Mouse (Mus musculus) Patski (cell line): ENCODE measurements around the gene Pigk. TPM values are rescaled to one million over a fixed set of nuclear protein-coding genes. Genes with fewer than 3 reads are reported as not detected.
"Not testable (repeated sequence)": the region's sequence is repeated elsewhere in the genome, so short reads cannot be mapped to it uniquely, and the experiment has no call there.

Experiments
- ATAC-seq: fragments of 100-300 bp; one replicate; pipeline ENCODE4 v1.8.0; 2021
- CTCF ChIA-PET: fragments of 350-600 bp; sonication (Branson Sonifier 250); formaldehyde crosslinking; loops from one replicate; lab custom pipeline; 2022; ENCODE audit warnings: inconsistent platforms; lab: Charles Lee
- POLR2A ChIA-PET: fragments of 350-600 bp; sonication (Branson Sonifier 250); formaldehyde crosslinking; loops from one replicate; lab custom pipeline; 2022; ENCODE audit warnings: antibody characterized with exemption, inconsistent platforms; lab: Charles Lee
- DNase-seq: peaks from one replicate; pipeline ENCODE4 v3.0.0-alpha.2; 2011; ENCODE audit warnings: low read depth, low spot score
- H3K27me3 ChIP-seq: fragments of 371-371 bp; one replicate; pipeline ENCODE4 v1.5.1; 2021
- CTCF ChIP-seq: fragments of 100-300 bp; IDR thresholded peaks from one replicate; pipeline ENCODE4 v1.5.1; 2021
- in situ Hi-C: fragments of 300-500 bp; cut with MboI; formaldehyde crosslinking; loops from 3 replicates; pipeline ENCODE4 v1.11.1; 2018; ENCODE audit warnings: low pct_unique_long_range_greater_than_20kb, mixed read lengths
- polyA plus RNA-seq: library from polyadenylated mRNA; unstranded; gene quantifications from one replicate; pipeline ENCODE4 v1.2.3, GENCODE M21; 2021

Gene Pigk
- polyA plus RNA-seq, 1 experiment from 2014 or later = 103 TPM

DNA sequence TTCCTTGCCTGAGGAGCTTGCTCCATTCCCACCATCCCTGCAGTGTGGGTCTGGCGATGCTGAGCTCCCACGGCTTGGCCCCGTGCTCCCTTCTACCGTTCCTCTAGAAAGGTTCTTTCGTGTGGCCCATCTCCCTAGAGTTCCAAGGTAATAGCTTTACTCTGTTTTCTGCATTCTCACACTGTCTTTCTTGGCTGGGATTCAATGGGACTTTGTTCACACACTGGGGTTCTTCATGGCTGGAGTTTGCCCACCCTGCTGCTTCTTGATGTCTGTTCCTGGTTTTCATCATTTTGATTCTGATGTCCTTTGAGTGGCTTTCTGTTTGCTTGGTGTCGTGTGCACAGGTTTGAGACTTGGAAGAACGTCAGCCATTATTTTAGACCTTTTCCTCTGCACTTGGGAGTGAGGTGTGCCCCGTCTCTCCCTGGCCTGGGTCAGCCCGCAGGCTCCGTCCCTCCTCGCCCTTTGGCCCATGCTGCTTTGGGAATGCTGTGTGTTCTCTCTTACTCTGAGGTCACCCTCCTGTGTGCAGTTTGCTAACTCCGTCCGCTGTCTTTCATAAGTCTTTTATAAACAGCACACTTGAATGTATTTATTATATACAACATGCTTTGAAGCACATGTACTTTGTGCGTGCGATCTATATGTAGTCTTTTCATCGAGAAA lies 63.1 kb downstream of the Pigk start:
- no peak for DNase-seq
- ATAC-seq = no peak
- POLR2A ChIA-PET = no interaction called here
- TF ChIP-seq CTCF = no peak
- CTCF ChIA-PET = interaction anchor here (0.9 to 1.0 kb wide), 2 partner anchors 14 to 20 kb away, joined by 3 read pairs; no protein-coding TSS in a partner anchor
- in situ Hi-C loops = loop anchor here (25.0 kb wide), 1 partner anchor 185 kb away; no protein-coding TSS in a partner anchor
- H3K27me3 ChIP-seq = no peaks in the 10 kb centered on the region

DNA sequence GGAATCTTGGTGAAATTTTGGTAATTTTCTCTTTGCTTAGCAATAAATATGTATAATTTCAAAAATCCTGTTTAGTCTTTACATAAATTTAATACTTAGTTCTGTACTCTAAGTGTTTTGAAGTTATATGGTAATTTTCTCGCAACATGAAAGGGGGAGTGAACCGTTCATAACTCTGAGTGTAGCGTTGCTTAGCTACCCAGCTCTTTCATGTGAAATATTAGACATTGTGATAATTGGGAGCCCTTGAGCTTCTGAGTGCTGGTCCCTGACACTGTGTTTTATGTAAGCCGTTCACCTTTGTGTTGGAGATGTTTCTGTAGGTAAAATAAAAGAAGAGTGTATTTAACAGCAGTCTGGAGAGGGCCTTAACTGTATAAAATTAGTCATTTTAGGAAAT lies 65.9 kb downstream of the Pigk start:
- H3K27me3 ChIP-seq = no peaks in the 10 kb centered on the region
- DNase-seq (no peak), ATAC-seq (no peak)
- ChIA-PET POLR2A (no interaction called here), CTCF (interaction anchor here (1.1 to 1.5 kb wide), 2 partner anchors 9 to 19 kb away, joined by 3 read pairs; no protein-coding TSS in a partner anchor)
- TF ChIP-seq CTCF = no peak
- in situ Hi-C loops = loop anchor here (25.0 kb wide), 1 partner anchor 182 kb away; no protein-coding TSS in a partner anchor

DNA sequence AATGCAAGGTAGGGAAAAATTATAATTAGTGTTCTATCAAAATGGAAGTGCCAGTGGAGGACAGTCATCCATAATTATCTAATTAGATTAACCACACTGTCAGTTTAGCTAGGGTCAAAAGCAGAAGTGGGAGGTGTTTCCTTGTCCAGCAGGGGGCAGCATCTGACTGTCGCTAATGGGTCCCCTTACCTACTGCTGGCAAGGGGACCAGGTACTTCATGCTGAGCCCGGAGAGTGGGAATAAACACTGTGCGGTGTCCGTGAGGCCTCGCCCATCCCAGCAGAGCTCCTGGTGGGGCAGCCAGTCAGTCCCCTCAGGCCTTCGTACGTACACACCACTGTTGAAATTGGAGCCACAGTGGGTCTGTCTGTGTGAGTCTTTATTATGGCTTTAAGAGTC lies 69.9 kb downstream of the Pigk start:
- peak; percentile 72 for ATAC-seq
- CTCF ChIA-PET = interaction anchor here (0.8 to 2.6 kb wide), 33 partner anchors 9 to 1102 kb away, joined by 3 to 15 read pairs (median 5); no protein-coding TSS in a partner anchor
- H3K27me3 ChIP-seq = no peaks in the 10 kb centered on the region
- no peak for DNase-seq
- in situ Hi-C loops = loop anchor here (25.0 kb wide), 1 partner anchor 179 kb away; no protein-coding TSS in a partner anchor
- POLR2A ChIA-PET = no interaction called here
- peak; percentile 97 for TF ChIP-seq CTCF

DNA sequence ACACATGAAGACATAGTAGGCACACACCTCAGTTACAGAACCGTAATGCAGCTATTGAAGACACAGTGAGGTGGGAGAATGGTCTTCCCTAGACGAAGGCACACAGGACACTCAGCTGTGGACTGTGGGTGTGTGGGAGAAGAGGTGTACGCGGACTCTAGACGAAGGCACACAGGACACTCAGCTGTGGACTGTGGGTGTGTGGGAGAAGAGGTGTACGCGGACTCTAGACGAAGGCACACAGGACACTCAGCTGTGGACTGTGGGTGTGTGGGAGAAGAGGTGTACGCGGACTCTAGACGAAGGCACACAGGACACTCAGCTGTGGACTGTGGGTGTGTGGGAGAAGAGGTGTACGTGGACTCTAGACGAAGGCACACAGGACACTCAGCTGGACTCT lies 70.5 kb downstream of the Pigk start:
- ATAC-seq, POLR2A ChIA-PET, H3K27me3 ChIP-seq, DNase-seq: not testable (repeated sequence)
- CTCF ChIA-PET = interaction anchor here (0.8 to 2.6 kb wide), 24 partner anchors 10 to 1101 kb away, joined by 3 to 15 read pairs (median 5); no protein-coding TSS in a partner anchor
- in situ Hi-C loops = loop anchor here (25.0 kb wide), 1 partner anchor 178 kb away; no protein-coding TSS in a partner anchor

DNA sequence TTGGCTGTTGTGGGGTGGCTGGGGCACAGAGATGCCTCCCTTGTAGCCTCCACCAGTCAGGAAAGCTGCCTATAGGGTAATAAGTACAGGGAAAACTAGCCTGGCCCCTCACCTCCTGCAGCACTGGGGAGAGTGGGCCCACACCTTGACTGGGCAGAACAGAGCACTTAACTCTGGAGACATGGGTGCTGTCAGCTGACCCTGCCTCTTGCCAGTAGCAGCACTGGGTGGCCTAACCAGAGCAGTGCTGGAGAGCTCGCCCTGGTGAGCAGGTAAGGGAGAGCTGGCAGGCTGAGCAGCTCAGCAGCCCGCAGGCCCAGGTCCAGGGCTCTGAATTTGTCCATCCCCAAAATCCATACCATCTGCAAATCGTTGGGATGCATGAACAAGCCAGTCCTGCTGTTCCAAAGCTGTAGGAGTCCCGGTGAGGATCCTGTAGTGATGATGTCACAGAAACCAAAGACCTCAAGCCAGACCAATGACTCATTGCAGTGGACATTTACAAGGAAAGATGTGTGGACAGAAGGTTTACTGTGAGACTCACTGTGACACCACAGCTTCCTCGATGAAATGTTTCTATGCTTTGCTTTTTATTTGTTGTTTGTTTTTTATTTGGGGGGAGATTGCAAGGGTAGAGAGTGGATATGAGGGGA lies 74.5 kb downstream of the Pigk start:
- POLR2A ChIA-PET, H3K27me3 ChIP-seq, DNase-seq, CTCF ChIA-PET: not testable (repeated sequence)
- in situ Hi-C loops = loop anchor here (25.0 kb wide), 1 partner anchor 174 kb away; no protein-coding TSS in a partner anchor
- ATAC-seq = peak; percentile 77

DNA sequence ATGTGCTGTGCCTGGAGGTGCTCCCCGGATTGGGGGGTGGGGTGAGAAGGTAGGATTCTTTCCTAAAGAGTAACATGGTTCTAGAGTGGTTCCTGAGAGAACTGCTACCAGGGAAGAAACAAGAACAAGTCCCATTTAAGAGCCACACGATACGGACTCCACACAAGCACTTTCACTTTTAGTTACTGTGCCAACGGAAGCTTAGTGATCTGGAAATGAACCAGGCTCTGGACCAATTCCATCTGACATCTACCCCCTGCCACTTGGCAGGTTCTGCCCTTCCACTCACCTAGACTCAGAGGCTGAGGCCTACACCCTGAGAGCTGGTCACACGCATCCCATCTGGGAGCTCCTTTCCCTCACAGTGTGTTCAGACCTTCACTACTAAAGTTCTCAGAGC lies 78.7 kb downstream of the Pigk start:
- POLR2A ChIA-PET = interaction anchor here (0.6 to 0.9 kb wide), 2 partner anchors 19 to 20 kb away, joined by 3 read pairs; no protein-coding TSS in a partner anchor

DNA sequence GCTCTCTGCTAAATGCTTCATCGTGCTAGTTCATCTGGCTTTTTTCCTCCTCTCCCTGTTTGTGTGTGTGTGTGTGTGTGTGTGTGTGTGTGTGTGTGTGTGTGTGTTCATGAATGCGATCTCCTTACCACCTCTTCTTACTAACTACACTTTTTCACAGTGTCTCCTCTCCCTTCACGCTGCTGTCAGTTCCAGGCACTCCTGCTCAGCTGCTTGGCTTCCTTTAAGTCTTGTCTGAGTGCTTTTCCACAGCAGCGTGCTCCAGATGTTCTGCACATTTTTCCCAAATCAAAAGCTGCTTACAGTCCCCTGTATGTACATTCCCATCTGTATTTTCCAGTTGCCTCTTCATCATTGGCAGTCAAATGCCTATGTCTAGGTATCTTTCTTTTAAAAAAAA lies 79.1 kb downstream of the Pigk start:
- no peak for DNase-seq
- no peaks in the 10 kb centered on the region for H3K27me3 ChIP-seq
- ATAC-seq = no peak
- in situ Hi-C loops = loop anchor here (5.0 to 25.0 kb wide), 2 partner anchors 169 to 459 kb away; no protein-coding TSS in a partner anchor
- ChIA-PET POLR2A (interaction anchor here (0.6 to 0.9 kb wide), 3 partner anchors 19 to 754 kb away, joined by 3 read pairs; no protein-coding TSS in a partner anchor), CTCF (no interaction called here)
- no peak for TF ChIP-seq CTCF

More for the DNA sequence above, 78.7 kb downstream of the Pigk start:
- no peaks in the 10 kb centered on the region for H3K27me3 ChIP-seq
- no peak for TF ChIP-seq CTCF
- in situ Hi-C loops = loop anchor here (5.0 to 25.0 kb wide), 2 partner anchors 170 to 460 kb away; no protein-coding TSS in a partner anchor
- no peak for DNase-seq
- CTCF ChIA-PET = no interaction called here
- no peak for ATAC-seq

DNA sequence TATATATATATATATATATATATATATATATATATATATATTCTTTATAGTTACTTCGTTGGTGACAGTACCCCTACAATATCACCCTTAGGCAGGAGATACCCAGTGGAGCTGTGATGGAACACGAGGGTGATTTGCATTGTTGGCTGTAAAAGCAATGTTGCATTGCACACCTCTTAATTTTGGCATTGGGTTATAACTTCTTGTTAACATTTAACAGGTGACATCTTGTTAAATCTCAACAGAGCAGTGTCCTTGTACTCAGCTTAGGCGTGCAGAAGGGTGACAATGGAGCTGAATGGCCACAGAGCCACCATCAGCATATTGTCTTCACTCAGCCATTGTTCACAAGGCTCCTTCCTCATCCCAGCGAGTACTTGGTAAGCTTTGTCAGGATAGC lies 82.3 kb downstream of the Pigk start:
- H3K27me3 ChIP-seq = no peaks in the 10 kb centered on the region
- POLR2A ChIA-PET = no interaction called here
- DNase-seq (no peak), ATAC-seq (no peak)
- CTCF ChIA-PET = interaction anchor here (1.3 kb wide), 1 partner anchor 12 kb away, joined by 10 read pairs; no protein-coding TSS in a partner anchor
- in situ Hi-C loops = loop anchor here (25.0 kb wide), 1 partner anchor 166 kb away; no protein-coding TSS in a partner anchor
- TF ChIP-seq CTCF = no peak

DNA sequence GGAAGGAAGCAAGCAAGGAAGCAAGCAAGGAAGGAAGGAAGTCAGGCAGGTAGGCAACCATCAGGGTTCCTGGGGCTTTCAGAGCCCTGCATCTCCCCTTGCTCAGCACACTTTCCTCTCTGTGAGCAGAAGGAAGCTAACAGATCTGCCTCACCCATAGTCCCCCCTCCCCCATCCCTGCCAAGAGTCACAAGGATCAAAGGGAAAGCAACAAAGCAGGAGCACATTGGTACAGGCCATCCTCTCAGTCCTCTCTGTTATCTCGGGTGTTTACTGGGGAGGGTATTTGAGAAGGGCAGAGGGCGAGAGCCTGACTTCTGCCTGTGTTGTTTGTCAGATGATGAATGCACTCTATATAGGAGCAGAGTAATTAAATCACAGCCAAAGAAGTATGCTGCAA lies 83.5 kb downstream of the Pigk start:
- ATAC-seq (no peak), DNase-seq (no peak)
- POLR2A ChIA-PET = no interaction called here
- TF ChIP-seq CTCF = no peak
- H3K27me3 ChIP-seq = no peaks in the 10 kb centered on the region
- CTCF ChIA-PET = interaction anchor here (3.6 kb wide), 1 partner anchor 14 kb away, joined by 22 read pairs; no protein-coding TSS in a partner anchor
- in situ Hi-C loops = loop anchor here (25.0 kb wide), 1 partner anchor 165 kb away; no protein-coding TSS in a partner anchor
